Mouse (Mus musculus) T-helper 1 cell (primary cell): ENCODE data around the gene Habp2.
"Not testable (repeated sequence)": the region's sequence is repeated elsewhere in the genome, so short reads cannot be mapped to it uniquely, and the experiment has no call there.

Source experiments
- in situ Hi-C: fragments of 300-600 bp; cut with MboI, MseI; formaldehyde crosslinking; loops from one replicate; pipeline ENCODE4 v1.15.1; 2025; ENCODE audit warnings: high pct_unique_total_duplicates

Habp2 gene

DNA sequence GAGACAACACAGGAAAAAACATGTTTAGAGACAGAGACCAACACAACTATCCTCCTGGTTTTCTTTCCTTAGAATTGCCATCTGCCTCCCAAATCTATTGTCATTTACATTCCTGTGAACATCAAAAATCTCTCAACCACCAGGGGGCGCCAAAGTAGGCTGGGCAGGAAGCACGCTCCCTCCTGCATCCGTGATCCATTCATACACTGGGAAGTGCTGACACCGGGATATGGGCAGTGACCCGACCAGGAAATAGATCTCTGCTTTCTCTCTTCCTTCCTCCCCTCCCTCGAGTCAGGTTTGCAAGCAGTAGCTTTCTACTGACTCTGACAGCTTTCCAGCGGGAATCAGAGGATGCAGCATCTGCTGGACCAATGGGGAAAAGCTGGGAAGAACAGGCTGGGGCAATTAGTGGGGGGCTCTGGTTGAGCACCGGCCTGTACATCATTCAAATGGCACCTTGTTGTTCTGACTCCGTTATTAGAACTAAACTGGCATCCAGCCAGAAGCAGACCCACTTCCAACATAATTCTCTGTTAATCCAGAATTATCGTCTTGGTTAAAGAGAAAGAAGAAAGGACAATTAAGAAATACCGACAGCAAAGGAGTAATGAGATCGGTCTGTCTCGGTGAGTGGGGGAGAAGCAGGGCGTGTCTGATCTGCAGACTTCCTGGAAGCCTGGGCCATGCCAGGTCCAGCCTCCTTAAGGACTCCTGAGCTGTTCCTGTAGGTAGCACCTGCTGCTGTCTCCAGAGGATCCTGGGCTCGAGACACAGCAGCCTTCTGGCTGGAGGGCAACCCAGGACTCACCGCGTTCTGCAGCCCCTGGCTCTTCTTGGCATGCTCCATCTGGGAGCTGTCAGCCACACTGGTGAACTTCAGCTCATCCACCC lies 69.8 kb downstream of the Habp2 start:
- in situ Hi-C loops, result no loop called here

DNA sequence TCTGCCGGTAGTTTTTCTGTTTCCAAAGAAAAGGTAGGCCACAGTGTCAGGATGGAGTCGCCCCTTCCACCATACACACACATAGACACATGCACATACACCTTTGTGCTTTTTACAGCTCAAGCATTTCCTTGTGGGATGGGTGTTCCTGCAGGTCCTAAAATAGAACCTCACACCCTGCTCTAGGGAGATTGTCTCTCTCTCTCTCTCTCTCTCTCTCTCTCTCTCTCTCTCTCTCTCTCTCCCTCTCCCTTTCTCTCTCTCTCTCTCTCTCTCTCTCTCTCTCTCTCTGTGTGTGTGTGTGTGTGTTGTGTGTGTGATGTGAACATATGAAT lies 70.4 kb downstream of the Habp2 start:
- in situ Hi-C loops, result not testable (repeated sequence)

DNA sequence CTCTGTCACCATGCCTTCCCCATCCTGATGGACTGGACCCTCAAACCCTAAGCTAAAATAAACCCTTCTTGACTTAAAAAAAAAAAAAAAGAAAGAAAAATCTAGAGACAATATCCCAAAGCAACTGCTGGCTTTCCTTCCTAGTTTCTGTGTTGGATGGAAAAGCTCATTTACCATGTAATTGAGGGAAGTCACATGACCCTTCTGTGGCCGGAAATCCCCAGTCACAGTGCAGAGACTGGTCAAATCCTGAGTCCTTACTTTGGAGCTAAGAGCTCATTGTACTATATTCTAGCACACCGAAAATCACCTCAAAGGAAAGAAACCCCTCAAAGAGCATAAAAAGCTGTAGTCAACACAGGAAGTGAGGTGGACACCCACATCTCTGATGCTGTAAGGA lies 72.0 kb downstream of the Habp2 start:
- in situ Hi-C loops, result no loop called here

DNA sequence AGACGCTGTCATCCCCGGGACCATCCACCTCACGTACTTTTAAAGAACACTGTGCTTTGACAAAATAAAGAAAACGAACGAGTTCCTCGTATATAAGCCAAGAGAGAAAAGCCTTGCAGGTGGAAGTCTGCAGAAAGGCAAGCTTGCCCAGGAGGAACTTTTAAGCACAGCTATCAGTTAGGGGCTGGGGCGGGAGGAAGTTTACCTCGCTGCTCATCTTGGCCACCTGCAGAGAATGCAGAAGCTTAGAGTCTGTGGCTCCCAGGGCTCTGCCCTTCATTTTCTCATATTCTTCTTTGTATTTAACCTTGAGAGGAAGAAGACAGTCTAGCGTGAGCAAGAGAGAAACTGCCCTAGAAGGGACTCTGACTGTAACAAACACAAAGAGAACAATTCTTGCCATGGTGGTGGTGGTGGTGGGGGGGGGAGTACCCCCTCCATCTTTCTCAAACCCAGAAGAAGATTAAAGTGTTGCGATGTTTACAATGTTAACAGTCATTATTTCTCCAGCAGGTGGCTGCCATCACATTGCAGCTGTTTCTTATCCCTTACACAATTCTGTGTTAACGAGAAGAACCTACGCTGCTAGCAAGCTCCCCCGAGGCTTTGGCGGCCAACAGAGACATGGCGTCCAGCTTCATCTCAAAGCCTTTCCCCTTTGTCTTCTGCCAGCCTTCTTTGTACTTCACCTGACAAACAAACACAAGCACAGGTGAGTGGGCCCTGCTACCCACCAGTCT lies 77.0 kb downstream of the Habp2 start:
- in situ Hi-C loops, result loop anchor here (10.0 kb wide), 1 partner anchor 639 kb away; no protein-coding TSS in a partner anchor

DNA sequence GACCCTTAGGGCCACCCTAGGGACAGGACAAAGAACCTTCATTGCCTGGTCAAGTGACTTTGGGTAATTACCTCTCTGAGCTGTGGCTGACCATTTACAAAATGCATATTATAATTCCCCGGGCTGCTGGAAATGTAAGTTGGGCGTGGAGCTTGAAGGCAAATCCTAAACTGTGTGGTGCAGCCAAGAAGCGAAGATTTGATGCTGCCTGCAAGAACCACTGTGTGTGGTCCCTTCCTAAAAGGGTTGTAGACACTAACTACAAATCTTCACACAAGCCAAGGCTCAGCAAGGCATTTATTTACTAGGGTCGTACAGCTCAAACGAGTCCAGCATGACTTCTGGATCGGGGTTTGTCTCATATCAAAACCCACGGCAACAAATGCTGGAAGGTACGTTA lies 77.6 kb downstream of the Habp2 start:
- in situ Hi-C loops, result loop anchor here (10.0 kb wide), 1 partner anchor 640 kb away; no protein-coding TSS in a partner anchor

DNA sequence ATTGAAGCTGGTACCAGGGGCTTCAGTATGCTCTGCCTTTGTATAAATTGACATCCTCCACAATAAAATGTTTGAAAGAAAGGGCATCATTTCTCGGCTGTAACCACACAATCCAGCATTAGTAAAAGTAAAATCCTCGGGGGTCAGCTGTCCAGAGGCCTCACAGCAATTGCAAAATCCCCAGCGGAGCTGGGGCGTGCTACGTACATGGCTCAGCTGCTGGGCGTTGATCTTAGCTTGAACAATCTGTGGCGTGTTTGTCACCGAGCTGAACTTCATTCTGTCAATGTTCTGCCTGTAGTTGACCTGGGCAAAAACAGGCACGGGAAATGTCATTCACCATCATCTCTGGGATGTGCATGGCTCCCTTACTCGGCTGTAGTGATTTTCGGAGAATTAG lies 79.2 kb downstream of the Habp2 start:
- in situ Hi-C loops, result loop anchor here (10.0 kb wide), 1 partner anchor 641 kb away; no protein-coding TSS in a partner anchor

DNA sequence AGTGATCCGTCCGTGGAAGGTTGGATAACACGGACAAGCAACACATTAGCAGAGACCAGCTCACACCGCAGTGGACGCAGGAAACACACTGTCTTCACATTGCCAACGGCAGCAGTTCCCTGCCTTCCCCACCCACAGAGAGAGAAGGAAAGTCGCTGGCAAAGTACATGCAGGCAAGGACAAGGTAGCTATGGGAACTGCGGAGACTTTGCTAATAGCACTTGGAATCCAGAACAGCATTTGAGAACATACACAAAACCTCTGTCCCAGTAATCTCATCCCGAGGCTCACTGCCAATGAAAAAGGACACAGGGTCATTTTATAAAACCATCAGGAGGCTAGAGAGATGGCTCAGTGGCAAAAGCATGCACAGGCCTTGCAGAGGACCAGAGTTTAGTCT lies 79.7 kb downstream of the Habp2 start:
- in situ Hi-C loops, result loop anchor here (10.0 kb wide), 1 partner anchor 642 kb away; no protein-coding TSS in a partner anchor

DNA sequence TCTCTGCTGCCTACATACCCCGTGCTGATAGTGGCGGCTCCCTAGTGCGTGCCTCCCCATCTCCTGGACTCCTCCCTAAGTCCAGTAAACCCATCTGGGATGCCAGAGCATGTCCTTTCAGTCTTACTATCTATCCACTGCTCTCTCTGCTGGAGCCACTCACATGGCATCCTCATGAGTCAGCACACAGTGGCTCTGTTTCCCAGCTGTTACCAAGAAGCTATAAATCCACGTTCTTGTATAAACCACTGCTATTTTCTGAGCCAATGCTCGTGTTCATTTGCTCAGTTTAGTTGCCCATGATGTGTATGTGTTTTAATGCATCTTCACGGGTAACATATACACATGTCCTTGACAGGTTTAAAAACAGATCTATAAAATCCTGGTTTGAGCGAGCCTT lies 80.8 kb downstream of the Habp2 start:
- in situ Hi-C loops, result loop anchor here (10.0 kb wide), 1 partner anchor 643 kb away; no protein-coding TSS in a partner anchor

DNA sequence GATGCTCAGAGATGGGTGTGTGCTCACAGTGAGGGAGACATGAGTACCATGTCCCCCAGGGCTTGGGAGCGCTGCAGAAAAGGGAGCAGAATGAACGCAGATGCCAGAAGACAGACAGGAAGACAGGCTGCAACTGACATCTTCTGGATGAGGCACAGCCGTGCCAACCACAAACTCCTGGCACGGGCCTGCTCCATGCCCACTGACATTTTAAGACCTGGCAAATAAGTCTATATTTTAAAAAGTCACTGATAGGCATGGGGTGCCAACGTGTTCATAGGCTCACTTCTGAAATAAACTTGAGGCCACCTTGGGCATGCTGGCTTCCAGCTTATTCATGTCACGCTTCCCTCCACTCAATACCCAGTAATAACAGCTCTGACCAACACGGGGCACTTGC lies 82.0 kb downstream of the Habp2 start:
- in situ Hi-C loops, result loop anchor here (10.0 kb wide), 1 partner anchor 644 kb away; no protein-coding TSS in a partner anchor
